Mouse (Mus musculus): ENCODE results near the gene Lgals7. TPM values are rescaled to one million over a fixed set of nuclear protein-coding genes. Genes with fewer than 3 reads are reported as not detected.

Gene Lgals7
- total and polyA plus RNA-seq, 2 experiments, result not detected

GRCm38 (mm10) chr7:28903778-28904177 lies 40.1 kb downstream of the Lgals7 start:
- Histone ChIP-seq H3K27ac (replicated peaks; ENCODE audit: insufficient read depth, low read depth, low read length) (no peak overlapping the region), H3K79me2 (ENCODE audit: control insufficient read depth, insufficient read depth, low read length) (no peaks in the 10 kb centered on the region), H3K4me3 (ENCODE audit: insufficient read depth, low read depth, low read length) (no peak overlapping the region), H3K9ac (ENCODE audit: low read depth, low read length) (no peak overlapping the region), H3K27me3 (ENCODE audit: control insufficient read depth, insufficient read depth, low read length) (no peaks in the 10 kb centered on the region), H3K36me3 (ENCODE audit: control insufficient read depth, insufficient read depth, low read length) (peaks cover 58% of the 10 kb centered on the region), H3K4me1 (ENCODE audit: control insufficient read depth, insufficient read depth, low read length) (no peaks in the 10 kb centered on the region)
- WGBS, result 93% methylated on average over 10 of the region's 10 CpGs
- no peak for DNase-seq (ENCODE audit: extremely low read depth, low read depth, low spot score)
- TF ChIP-seq POLR2A (IDR thresholded peaks at IDR 0.05; ENCODE audit: extremely low read depth, insufficient read depth, low read length), result no peak
- TF ChIP-seq CTCF (IDR thresholded peaks at IDR 0.05; ENCODE audit: low read depth, low read length), result no peak

- no peak overlapping the region for H3K4me3 ChIP-seq (ENCODE audit: insufficient read depth, low read depth, low read length)
- H3K27me3 ChIP-seq (ENCODE audit: control insufficient read depth, insufficient read depth, low read length), result no peaks in the 10 kb centered on the region
- peaks cover 6% of the 10 kb centered on the region for H3K4me1 ChIP-seq (ENCODE audit: control insufficient read depth, insufficient read depth, low read length)
- WGBS, result 87% methylated on average over 5 of the region's 5 CpGs
- no peak overlapping the region for H3K27ac ChIP-seq (replicated peaks; ENCODE audit: insufficient read depth, low read depth, low read length)
- no peak for TF ChIP-seq CTCF (IDR thresholded peaks at IDR 0.05; ENCODE audit: low read depth, low read length)
- no peak for TF ChIP-seq POLR2A (IDR thresholded peaks at IDR 0.05; ENCODE audit: extremely low read depth, insufficient read depth, low read length)
- H3K9ac ChIP-seq (ENCODE audit: low read depth, low read length), result no peak overlapping the region
- no peaks in the 10 kb centered on the region for H3K79me2 ChIP-seq (ENCODE audit: control insufficient read depth, insufficient read depth, low read length)
- H3K36me3 ChIP-seq (ENCODE audit: control insufficient read depth, insufficient read depth, low read length), result peaks cover 58% of the 10 kb centered on the region
- no peak for DNase-seq (ENCODE audit: extremely low read depth, low read depth, low spot score)
These were observed 43.5 kb downstream of the Lgals7 start for GRCm38 (mm10) chr7:28907195-28907594.

- Histone ChIP-seq H3K4me3 (ENCODE audit: insufficient read depth, low read depth, low read length) (no peak overlapping the region), H3K9ac (ENCODE audit: low read depth, low read length) (no peak overlapping the region), H3K79me2 (ENCODE audit: control insufficient read depth, insufficient read depth, low read length) (no peaks in the 10 kb centered on the region), H3K27me3 (ENCODE audit: control insufficient read depth, insufficient read depth, low read length) (no peaks in the 10 kb centered on the region), H3K27ac (replicated peaks; ENCODE audit: insufficient read depth, low read depth, low read length) (peak overlapping the region; percentile 83), H3K36me3 (ENCODE audit: control insufficient read depth, insufficient read depth, low read length) (peaks cover 69% of the 10 kb centered on the region), H3K4me1 (ENCODE audit: control insufficient read depth, insufficient read depth, low read length) (peaks cover 11% of the 10 kb centered on the region)
- DNase-seq (ENCODE audit: extremely low read depth, low read depth, low spot score), result peak; percentile 52
- no peak for TF ChIP-seq POLR2A (IDR thresholded peaks at IDR 0.05; ENCODE audit: extremely low read depth, insufficient read depth, low read length)
- 0 out of 2 replicates have a peak, but pooled peaks have one; percentile 11 for TF ChIP-seq CTCF (IDR thresholded peaks at IDR 0.05; ENCODE audit: low read depth, low read length)
- 77% methylated on average over 4 of the region's 4 CpGs for WGBS
These were observed 48.0 kb downstream of the Lgals7 start for GRCm38 (mm10) chr7:28911632-28912031.

- Histone ChIP-seq H3K27ac (replicated peaks; ENCODE audit: insufficient read depth, low read depth, low read length) (peak overlapping the region; percentile 37), H3K36me3 (ENCODE audit: control insufficient read depth, insufficient read depth, low read length) (peaks cover 60% of the 10 kb centered on the region), H3K4me3 (ENCODE audit: insufficient read depth, low read depth, low read length) (no peak overlapping the region), H3K4me1 (ENCODE audit: control insufficient read depth, insufficient read depth, low read length) (peaks cover 23% of the 10 kb centered on the region), H3K9ac (ENCODE audit: low read depth, low read length) (no peak overlapping the region), H3K27me3 (ENCODE audit: control insufficient read depth, insufficient read depth, low read length) (no peaks in the 10 kb centered on the region), H3K79me2 (ENCODE audit: control insufficient read depth, insufficient read depth, low read length) (no peaks in the 10 kb centered on the region)
- 85% methylated on average over 11 of the region's 11 CpGs for WGBS
- DNase-seq (ENCODE audit: extremely low read depth, low read depth, low spot score), result no peak
- TF ChIP-seq CTCF (IDR thresholded peaks at IDR 0.05; ENCODE audit: low read depth, low read length) (no peak), POLR2A (IDR thresholded peaks at IDR 0.05; ENCODE audit: extremely low read depth, insufficient read depth, low read length) (no peak)
These were observed 49.5 kb downstream of the Lgals7 start for GRCm38 (mm10) chr7:28913171-28913570.

Other genes starting within 250 kb of the Lgals7 start
- not detected in 2 replicates for gene Acp7, start 232.5 kb upstream of the Lgals7 start, total RNA-seq (2014; rRNA removed)
- not detected in 2 replicates for gene Acp7, start 232.5 kb upstream of the Lgals7 start, polyA plus RNA-seq (2012; rRNA removed)
- not detected in 2 replicates for gene Fbxo27, start 171.0 kb upstream of the Lgals7 start, total RNA-seq (2014; rRNA removed)
- gene Fbxo27, start 171.0 kb upstream of the Lgals7 start, polyA plus RNA-seq (2012; rRNA removed), result 0.16 and 0.19 TPM in 2 replicates
- 0.46 and 0.60 TPM in 2 replicates for gene Fbxo17, start 147.0 kb upstream of the Lgals7 start, total RNA-seq (2014; rRNA removed)
- 0.53 and 1.0 TPM in 2 replicates for gene Fbxo17, start 147.0 kb upstream of the Lgals7 start, polyA plus RNA-seq (2012; rRNA removed)
- gene Mrps12, start 122.0 kb upstream of the Lgals7 start, total RNA-seq (2014; rRNA removed), result 66.0 and 70.3 TPM in 2 replicates
- gene Mrps12, start 122.0 kb upstream of the Lgals7 start, polyA plus RNA-seq (2012; rRNA removed), result 98.0 and 103 TPM in 2 replicates
- gene Sars2, start 121.9 kb upstream of the Lgals7 start, total RNA-seq (2014; rRNA removed), result 4.6 and 6.4 TPM in 2 replicates
- 21.9 and 25.3 TPM in 2 replicates for gene Sars2, start 121.9 kb upstream of the Lgals7 start, polyA plus RNA-seq (2012; rRNA removed)
- not detected in 2 replicates for gene Ccer2, start 107.7 kb upstream of the Lgals7 start, total RNA-seq (2014; rRNA removed)
- gene Ccer2, start 107.7 kb upstream of the Lgals7 start, polyA plus RNA-seq (2012; rRNA removed), result not detected in 2 replicates
- gene Sirt2, start 97.1 kb upstream of the Lgals7 start, total RNA-seq (2014; rRNA removed), result 15.1 and 21.4 TPM in 2 replicates
- 52.9 and 56.7 TPM in 2 replicates for gene Sirt2, start 97.1 kb upstream of the Lgals7 start, polyA plus RNA-seq (2012; rRNA removed)
- 6.1 and 7.3 TPM in 2 replicates for gene Nfkbib, start 96.3 kb upstream of the Lgals7 start, total RNA-seq (2014; rRNA removed)
- gene Nfkbib, start 96.3 kb upstream of the Lgals7 start, polyA plus RNA-seq (2012; rRNA removed), result 39.9 and 46.3 TPM in 2 replicates
- 1.4 TPM in 2 replicates for gene Rinl, start 74.9 kb upstream of the Lgals7 start, total RNA-seq (2014; rRNA removed)
- 1.2 and 1.8 TPM in 2 replicates for gene Rinl, start 74.9 kb upstream of the Lgals7 start, polyA plus RNA-seq (2012; rRNA removed)
- gene Hnrnpl, start 55.3 kb upstream of the Lgals7 start, total RNA-seq (2014; rRNA removed), result 90.1 and 109 TPM in 2 replicates
- 81.6 and 109 TPM in 2 replicates for gene Hnrnpl, start 55.3 kb upstream of the Lgals7 start, polyA plus RNA-seq (2012; rRNA removed)
- gene Ech1, start 38.6 kb upstream of the Lgals7 start, total RNA-seq (2014; rRNA removed), result 636 and 645 TPM in 2 replicates
- gene Ech1, start 38.6 kb upstream of the Lgals7 start, polyA plus RNA-seq (2012; rRNA removed), result 561 and 625 TPM in 2 replicates
- 9.5 and 11.0 TPM in 2 replicates for gene Lgals4, start 30.0 kb upstream of the Lgals7 start, total RNA-seq (2014; rRNA removed)
- gene Lgals4, start 30.0 kb upstream of the Lgals7 start, polyA plus RNA-seq (2012; rRNA removed), result 7.9 and 16.4 TPM in 2 replicates
- not detected in 2 replicates for gene Capn12, start 17.6 kb downstream of the Lgals7 start, total RNA-seq (2014; rRNA removed)
- 0.04 TPM in 1 of 2 replicates, not detected in the other for gene Capn12, start 17.6 kb downstream of the Lgals7 start, polyA plus RNA-seq (2012; rRNA removed)
- 47.4 and 87.1 TPM in 2 replicates for gene Actn4, start 98.5 kb downstream of the Lgals7 start, total RNA-seq (2014; rRNA removed)
- 125 and 145 TPM in 2 replicates for gene Actn4, start 98.5 kb downstream of the Lgals7 start, polyA plus RNA-seq (2012; rRNA removed)
- 64.8 and 73.2 TPM in 2 replicates for gene Eif3k, start 118.0 kb downstream of the Lgals7 start, total RNA-seq (2014; rRNA removed)
- gene Eif3k, start 118.0 kb downstream of the Lgals7 start, polyA plus RNA-seq (2012; rRNA removed), result 86.3 and 91.2 TPM in 2 replicates
- 0.18 and 0.54 TPM in 2 replicates for gene Map4k1, start 118.2 kb downstream of the Lgals7 start, total RNA-seq (2014; rRNA removed)
- gene Map4k1, start 118.2 kb downstream of the Lgals7 start, polyA plus RNA-seq (2012; rRNA removed), result 1.2 and 1.5 TPM in 2 replicates

Measured in liver, adult 2 months (tissue).